Mouse (Mus musculus): Measurements from ENCODE around the gene Tbc1d2b. TPM values are rescaled to one million over a fixed set of nuclear protein-coding genes. Genes with fewer than 3 reads are reported as not detected.
A peak's percentile ranks its signal among the peaks of the same experiment; 100 is the strongest.

The Tbc1d2b gene
- 10 to 100 TPM; 14.1 to 14.2 TPM for total RNA-seq (2021)
- long read RNA-seq, experiment 1, full-length matches to known transcripts = 5 of 20 reads
- long read RNA-seq, experiment 1, partial matches to known transcripts = 3 of 20 reads
- long read RNA-seq, experiment 1, other reads (novel, unspliced or antisense) = 12 of 20 reads
- long read RNA-seq, experiment 2, full-length matches to known transcripts = 5 of 18 reads
- long read RNA-seq, experiment 2, partial matches to known transcripts = 2 of 18 reads
- long read RNA-seq, experiment 2, other reads (novel, unspliced or antisense) = 11 of 18 reads

DNA sequence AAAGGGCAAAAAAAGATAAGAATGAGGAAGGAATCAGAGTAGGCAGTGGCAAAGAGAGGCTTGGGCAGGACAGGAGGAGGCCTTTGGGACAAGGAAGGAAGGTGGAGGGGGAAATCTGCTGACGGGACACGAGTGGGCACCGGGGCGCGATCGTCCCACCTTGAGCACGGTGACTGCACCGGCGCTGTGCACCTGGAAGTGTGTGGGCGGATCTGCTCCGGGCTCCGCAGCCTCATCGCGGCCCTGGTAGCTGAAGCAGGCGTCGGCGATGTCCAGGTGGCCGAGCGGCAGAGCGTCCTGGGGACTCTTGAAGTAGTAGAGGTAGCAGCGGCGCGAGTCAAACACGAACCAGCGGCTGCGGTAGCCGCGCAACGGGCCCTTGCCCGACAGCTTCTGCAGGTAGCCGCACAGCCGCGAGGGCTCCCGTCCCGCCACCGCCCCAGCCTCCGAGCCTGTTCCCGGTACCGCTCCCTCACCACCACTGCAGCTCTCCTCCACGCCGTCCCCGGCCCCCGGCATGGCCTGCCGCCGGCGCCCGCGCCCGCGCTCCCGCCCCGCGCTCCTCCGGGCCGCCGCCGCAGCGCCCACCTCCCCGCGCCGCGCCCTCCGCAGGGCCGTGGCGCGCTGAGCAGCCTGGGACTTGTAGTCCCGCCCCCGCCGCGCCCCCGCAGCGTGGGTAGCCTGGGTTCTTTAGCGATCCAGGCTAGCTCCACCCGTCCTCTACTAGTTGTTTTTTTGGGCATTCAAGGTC, at the start of gene Tbc1d2b:
TSS of gene Tbc1d2b (minus strand) at position 612 of the 751 bp plus-strand sequence.
- TF ChIP-seq CTCF (IDR thresholded peaks at IDR 0.05) = no peak
- Histone ChIP-seq H3K27ac (peak within 1 kb of the TSS; percentile 81), H3K4me3 (peak within 1 kb of the TSS; percentile 81)
- DNase-seq (ENCODE audit: extremely low spot score in 1 of 2, low spot score in 2 of 2) = peak; percentile 75 to 79
- intact Hi-C loops (cut with DNase I) = no loop called here

DNA sequence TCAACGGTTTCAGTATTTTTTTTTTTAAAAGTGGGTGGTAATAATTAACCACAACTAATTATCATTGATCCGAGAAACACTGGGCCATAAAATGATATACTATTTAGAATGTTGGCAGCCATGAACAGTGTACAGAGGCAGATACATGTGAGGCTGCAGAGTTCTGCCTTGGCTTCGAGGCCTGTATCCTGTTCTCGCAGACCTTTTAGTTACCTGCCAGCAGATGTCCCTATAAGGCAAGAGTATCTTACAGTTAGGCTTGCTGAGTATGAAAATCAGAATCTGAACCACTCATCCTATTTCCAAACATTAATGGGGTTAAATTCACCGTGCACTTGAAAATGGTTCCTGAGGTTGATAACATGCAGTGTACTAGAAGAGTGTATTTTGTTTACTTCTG, 45.7 kb upstream of the Tbc1d2b start:
- no peak overlapping the region for H3K4me3 ChIP-seq
- peak; percentile 36 for TF ChIP-seq CTCF (IDR thresholded peaks at IDR 0.05)
- DNase-seq (ENCODE audit: extremely low spot score in 1 of 2, low spot score in 2 of 2) = no peak
- no peak overlapping the region for H3K27ac ChIP-seq
- intact Hi-C loops (cut with DNase I) = loop anchor here (5.0 kb wide), 1 partner anchor 131 kb away; no protein-coding TSS in a partner anchor

- intact Hi-C loops (cut with DNase I) = loop anchor here (2.0 to 5.0 kb wide), 2 partner anchors 109 to 132 kb away; no protein-coding TSS in a partner anchor
- no peak for DNase-seq (ENCODE audit: extremely low spot score in 1 of 2, low spot score in 2 of 2)
- TF ChIP-seq CTCF (IDR thresholded peaks at IDR 0.05) = no peak
Observed at GRCm38 (mm10) chr9:90315662-90316061, 45.1 kb upstream of the Tbc1d2b start.

GRCm38 (mm10) chr9:90304254-90304653, 33.6 kb upstream of the Tbc1d2b start:
- Histone ChIP-seq H3K4me3 (no peak overlapping the region), H3K27ac (no peak overlapping the region)
- DNase-seq (ENCODE audit: extremely low spot score in 1 of 2, low spot score in 2 of 2) = no peak
- no peak for TF ChIP-seq CTCF (IDR thresholded peaks at IDR 0.05)
- intact Hi-C loops (cut with DNase I) = no loop called here

More at GRCm38 (mm10) chr9:90315662-90316061, 45.1 kb upstream of the Tbc1d2b start:
- Histone ChIP-seq H3K27ac (no peak overlapping the region), H3K4me3 (no peak overlapping the region)

DNA sequence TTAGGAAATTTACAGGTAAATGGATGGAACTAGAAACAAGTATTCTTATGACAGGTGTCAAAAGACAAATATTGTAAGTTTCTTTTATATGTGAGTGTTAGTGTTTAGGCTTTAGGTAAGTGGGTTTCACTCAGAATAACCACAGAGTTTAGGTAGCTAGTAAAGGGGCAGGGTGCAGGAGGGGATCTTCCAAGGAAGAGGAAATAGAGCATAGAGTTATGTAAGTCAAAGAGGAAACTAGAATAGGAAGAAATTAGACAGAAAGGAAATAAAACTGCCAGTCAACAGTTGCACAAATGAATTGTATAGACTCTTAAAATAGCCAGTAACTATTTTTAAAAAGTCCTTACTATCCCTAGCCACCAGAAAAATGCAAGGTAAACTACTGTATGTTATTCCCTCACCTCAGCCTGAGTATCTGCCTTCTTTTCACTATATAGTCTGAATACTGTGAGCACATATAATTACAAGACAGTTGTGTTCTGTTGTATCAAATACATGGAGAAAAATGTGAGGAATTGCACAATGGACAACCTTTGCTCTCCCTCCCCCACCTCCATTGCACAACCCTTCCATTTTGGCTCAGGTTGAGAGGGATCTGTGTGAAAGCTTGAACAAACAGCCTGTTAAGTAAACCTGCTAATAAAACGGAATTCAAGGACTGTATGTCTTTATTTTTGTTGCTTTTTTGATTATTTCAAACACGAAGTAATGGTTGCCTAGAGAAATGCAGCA, 32.7 kb upstream of the Tbc1d2b start:
- H3K27ac ChIP-seq = no peak overlapping the region
- intact Hi-C loops (cut with DNase I) = no loop called here
- no peak for DNase-seq (ENCODE audit: extremely low spot score in 1 of 2, low spot score in 2 of 2)
- TF ChIP-seq CTCF (IDR thresholded peaks at IDR 0.05) = no peak
- H3K4me3 ChIP-seq = no peak overlapping the region

DNA sequence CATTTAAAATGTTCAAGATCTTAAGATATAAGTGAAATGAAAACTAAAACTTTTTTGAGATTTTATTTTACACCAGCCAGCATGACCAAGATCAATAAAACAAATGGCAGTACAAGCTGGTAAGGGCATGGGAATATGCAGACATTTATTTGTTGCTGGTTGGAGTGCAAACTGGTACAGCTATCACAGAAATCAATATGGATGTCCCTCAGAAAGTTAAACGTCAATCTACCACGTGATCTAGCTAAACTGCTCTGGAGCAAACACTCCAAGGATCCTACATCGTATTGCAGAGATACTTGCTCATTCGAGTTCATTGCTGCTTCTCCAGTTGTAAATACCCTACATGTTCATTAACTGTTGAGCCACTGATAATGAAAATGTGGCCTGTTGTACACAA, 32.1 kb upstream of the Tbc1d2b start:
- H3K4me3 ChIP-seq = no peak overlapping the region
- intact Hi-C loops (cut with DNase I) = no loop called here
- no peak overlapping the region for H3K27ac ChIP-seq
- no peak for TF ChIP-seq CTCF (IDR thresholded peaks at IDR 0.05)
- DNase-seq (ENCODE audit: extremely low spot score in 1 of 2, low spot score in 2 of 2) = no peak

GRCm38 (mm10) chr9:90301081-90301688, 30.6 kb upstream of the Tbc1d2b start:
- TF ChIP-seq CTCF (IDR thresholded peaks at IDR 0.05) = no peak
- no peak overlapping the region for H3K4me3 ChIP-seq
- intact Hi-C loops (cut with DNase I) = no loop called here
- H3K27ac ChIP-seq = no peak overlapping the region
- no peak for DNase-seq (ENCODE audit: extremely low spot score in 1 of 2, low spot score in 2 of 2)

DNA sequence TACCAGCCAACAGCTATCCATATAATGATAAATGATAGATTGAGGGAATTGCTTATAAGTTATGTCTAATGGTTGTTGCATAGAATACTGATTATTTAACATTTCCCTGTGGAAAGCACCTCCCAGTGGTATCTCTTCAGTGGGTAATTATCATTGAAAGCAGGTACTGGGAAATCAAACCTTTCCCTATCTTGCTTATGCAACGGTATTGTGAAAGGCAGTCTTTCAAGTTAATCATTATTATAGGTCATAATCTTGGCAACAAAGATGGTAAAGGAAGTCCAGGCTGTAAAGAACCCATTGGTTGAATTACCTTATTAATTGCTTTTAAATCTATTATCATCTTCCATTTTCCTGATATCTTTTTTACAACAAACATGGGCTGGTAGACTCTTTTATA, 27.0 kb upstream of the Tbc1d2b start:
- intact Hi-C loops (cut with DNase I) = no loop called here
- TF ChIP-seq CTCF (IDR thresholded peaks at IDR 0.05) = no peak
- no peak for DNase-seq (ENCODE audit: extremely low spot score in 1 of 2, low spot score in 2 of 2)
- no peak overlapping the region for H3K4me3 ChIP-seq
- H3K27ac ChIP-seq = no peak overlapping the region

DNA sequence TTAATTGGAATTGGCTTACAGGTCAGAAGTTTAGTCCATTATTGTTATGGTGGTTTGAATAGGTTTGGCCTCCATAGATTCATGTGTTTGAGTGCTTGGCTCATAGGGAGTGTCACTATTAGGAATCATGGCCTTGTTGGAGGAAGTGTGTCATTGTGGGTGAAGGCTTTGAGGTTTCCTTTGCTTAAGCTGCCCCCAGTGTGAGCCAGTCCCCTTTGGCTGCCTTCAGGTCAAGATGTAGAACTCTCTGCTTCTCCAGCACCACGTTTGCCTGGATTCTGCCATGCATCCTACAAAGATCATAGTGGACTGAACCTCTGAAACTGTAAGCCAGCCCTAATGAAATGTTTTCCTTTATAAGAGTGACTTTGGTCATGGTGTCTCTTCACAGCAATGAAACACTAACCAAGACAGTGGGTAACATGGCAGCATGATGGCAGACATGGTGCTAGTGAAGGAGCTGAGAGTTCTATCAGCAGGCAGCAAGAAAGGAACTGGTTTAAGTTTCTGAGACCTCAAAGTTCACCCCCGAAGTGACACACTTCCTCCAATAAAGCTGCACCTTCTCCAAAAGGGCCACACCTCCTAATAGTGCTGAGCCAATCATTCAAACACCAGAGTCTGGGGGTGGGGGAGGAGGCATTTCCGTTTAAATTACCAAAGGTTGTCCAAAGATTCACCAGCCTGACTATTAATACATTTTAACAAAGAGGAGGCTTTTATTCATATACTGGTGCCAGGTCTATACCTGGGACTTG, 23.2 kb upstream of the Tbc1d2b start:
- DNase-seq (ENCODE audit: extremely low spot score in 1 of 2, low spot score in 2 of 2) = no peak
- intact Hi-C loops (cut with DNase I) = no loop called here
- Histone ChIP-seq H3K27ac (no peak overlapping the region), H3K4me3 (no peak overlapping the region)
- no peak for TF ChIP-seq CTCF (IDR thresholded peaks at IDR 0.05)

GRCm38 (mm10) chr9:90278397-90278796, 7.8 kb upstream of the Tbc1d2b start:
- no peak overlapping the region for H3K4me3 ChIP-seq
- no peak for TF ChIP-seq CTCF (IDR thresholded peaks at IDR 0.05)
- DNase-seq (ENCODE audit: extremely low spot score in 1 of 2, low spot score in 2 of 2) = no peak
- H3K27ac ChIP-seq = no peak overlapping the region
- intact Hi-C loops (cut with DNase I) = no loop called here

DNA sequence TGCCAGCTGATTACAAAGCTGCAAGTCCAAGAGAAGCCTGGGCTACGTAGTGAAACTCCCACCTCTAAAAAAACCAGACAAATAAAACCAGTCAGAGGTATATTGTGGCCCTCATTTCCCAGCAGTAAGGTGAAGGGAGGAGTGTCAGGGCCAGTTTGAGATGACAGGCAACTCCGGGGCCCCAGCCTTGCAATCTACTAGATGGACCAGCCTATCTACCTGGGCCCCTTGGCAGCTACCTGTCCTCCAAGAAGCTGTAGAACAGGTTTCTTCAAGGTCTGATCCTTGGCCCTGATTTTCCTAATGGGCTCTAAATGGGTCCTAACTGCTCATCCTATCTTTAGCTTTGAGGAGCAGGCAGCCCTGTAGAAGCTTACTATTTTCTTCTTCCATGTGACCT, 7.3 kb upstream of the Tbc1d2b start:
- H3K27ac ChIP-seq = no peak overlapping the region
- no peak for TF ChIP-seq CTCF (IDR thresholded peaks at IDR 0.05)
- intact Hi-C loops (cut with DNase I) = no loop called here
- H3K4me3 ChIP-seq = no peak overlapping the region
- no peak for DNase-seq (ENCODE audit: extremely low spot score in 1 of 2, low spot score in 2 of 2)
